Mouse (Mus musculus): Measurements from ENCODE around the gene Fam50b. TPM values are rescaled to one million over a fixed set of nuclear protein-coding genes. Genes with fewer than 3 reads are reported as not detected.
A peak's percentile ranks its signal among the peaks of the same experiment; 100 is the strongest.

Fam50b gene
- 0.08 and 0.12 TPM in 2 replicates for polyA plus RNA-seq (2015; fragmentation: Nextera tagmentation; extraction: Ambion mirVana)

DNA sequence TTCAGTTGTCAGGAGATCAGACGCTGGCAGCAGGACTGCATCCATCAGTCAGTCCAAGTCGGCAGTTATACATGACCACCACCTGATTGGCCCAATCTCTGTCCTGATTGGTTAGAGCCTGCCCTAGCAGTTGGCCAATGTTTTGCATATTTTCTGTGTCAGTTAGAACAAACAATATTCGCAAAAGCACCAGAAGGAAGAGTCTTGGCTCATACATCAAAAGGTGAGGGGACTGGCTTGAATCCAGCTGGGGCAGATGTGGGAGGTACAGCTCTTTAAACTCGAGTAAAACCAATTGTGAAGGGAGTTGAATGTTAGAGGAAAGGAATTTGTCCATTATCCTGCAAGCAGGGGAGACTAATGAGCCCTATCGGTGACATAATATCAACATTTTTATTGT lies at the start of gene Fam50b:
Gene Fam50b, plus strand, starts transcription at position 165 of the 400 bp plus-strand sequence.
- TF ChIP-seq CTCF (IDR thresholded peaks at IDR 0.05; ENCODE audit: low read depth) (no peak), EP300 (IDR thresholded peaks at IDR 0.05; ENCODE audit: low read depth) (peak; percentile 60)
- 37% methylated on average over 5 of the region's 5 CpGs for WGBS (ENCODE audit: insufficient replicate concordance)
- H3K27me3 ChIP-seq (ENCODE audit: insufficient read depth, low read length): no peaks in the 10 kb centered on the region
- H3K4me3 ChIP-seq (ENCODE audit: low read depth, low read length): no peak within 1 kb of the TSS
- no peaks in the 10 kb centered on the region for H3K9me3 ChIP-seq (ENCODE audit: low read length)
- no peaks in the 10 kb centered on the region for H3K36me3 ChIP-seq (replicated peaks; ENCODE audit: insufficient read depth, low read length)
- peak; percentile 86 for ATAC-seq
- H3K4me2 ChIP-seq (ENCODE audit: low read depth, low read length): no peak within 1 kb of the TSS
- peak; percentile 78 for DNase-seq
- no peak within 1 kb of the TSS for H3K9ac ChIP-seq (replicated peaks)
- H3K4me1 ChIP-seq (ENCODE audit: insufficient read depth): peaks cover 18% of the 10 kb centered on the region
- H3K27ac ChIP-seq (ENCODE audit: low read depth): peak within 1 kb of the TSS; percentile 71

DNA sequence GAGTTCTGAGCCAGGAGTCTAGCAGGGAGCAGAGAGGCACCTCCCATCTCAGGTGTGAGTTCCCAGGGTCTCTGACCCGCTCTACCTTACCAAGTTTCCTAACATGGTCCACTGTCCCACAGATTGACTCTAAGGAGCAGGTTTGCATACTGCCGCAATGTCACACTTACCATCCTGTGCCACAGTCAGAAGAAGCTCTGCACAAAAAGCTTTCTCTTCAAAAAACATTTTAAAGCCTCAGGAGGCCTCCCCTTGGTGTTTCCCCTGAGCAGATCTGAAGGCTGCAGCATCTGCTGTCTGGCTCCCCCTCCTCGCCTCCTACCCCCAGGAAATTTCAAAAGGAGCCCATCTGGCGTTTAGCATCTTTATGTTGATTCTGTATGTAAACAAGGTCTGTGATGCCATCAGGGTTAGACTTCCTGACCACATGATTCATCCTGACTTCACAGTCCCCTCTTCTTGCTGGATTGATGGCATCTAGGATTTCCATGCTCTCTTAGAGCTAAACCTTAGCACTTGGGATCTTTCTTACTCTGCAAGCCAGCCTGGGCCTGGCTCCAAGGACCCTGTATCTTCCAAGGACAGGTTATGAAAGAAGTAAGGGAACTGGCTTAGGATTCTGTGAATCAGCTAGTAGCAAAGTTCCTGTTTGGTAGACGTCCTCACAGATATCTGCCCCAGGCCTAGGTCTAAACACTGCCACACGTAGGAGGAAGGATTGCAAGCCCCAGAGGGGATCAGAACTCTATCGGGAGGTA lies 49.5 kb upstream of the Fam50b start:
- no peak overlapping the region for H3K9ac ChIP-seq (replicated peaks)
- ATAC-seq: no peak
- 60% methylated on average over 7 of the region's 7 CpGs for whole genome bisulfite sequencing (ENCODE audit: insufficient replicate concordance)
- H3K4me2 ChIP-seq (ENCODE audit: low read depth, low read length): no peak overlapping the region
- no peaks in the 10 kb centered on the region for H3K36me3 ChIP-seq (replicated peaks; ENCODE audit: insufficient read depth, low read length)
- H3K27me3 ChIP-seq (ENCODE audit: insufficient read depth, low read length): no peaks in the 10 kb centered on the region
- no peak overlapping the region for H3K4me3 ChIP-seq (ENCODE audit: low read depth, low read length)
- DNase-seq: no peak
- H3K4me1 ChIP-seq (ENCODE audit: insufficient read depth): peaks cover 5% of the 10 kb centered on the region; the same call in 1 of the 2 replicates
- no peak overlapping the region for H3K27ac ChIP-seq (ENCODE audit: low read depth)
- H3K9me3 ChIP-seq (ENCODE audit: low read length): no peaks in the 10 kb centered on the region
- TF ChIP-seq CTCF (IDR thresholded peaks at IDR 0.05; ENCODE audit: low read depth) (no peak), EP300 (IDR thresholded peaks at IDR 0.05; ENCODE audit: low read depth) (no peak)

DNA sequence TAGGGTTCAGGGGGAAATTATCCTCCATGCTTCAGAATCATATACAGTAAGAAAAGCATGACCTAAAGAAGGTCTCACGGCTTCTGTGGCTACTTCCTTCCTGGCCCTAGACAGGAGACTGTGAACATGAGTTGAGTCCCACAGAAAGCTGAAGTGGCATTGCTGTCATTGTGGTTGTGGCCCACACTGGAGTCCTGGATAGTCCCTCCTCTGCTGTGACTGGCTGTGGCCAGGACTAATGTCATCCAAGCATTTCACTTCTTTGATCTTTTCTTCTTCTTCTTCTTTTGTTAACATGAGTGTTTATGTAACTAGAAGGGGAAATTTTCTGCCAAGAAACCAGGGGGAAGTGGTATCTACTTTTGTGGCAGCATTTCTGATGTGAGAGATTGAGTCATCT lies 43.6 kb upstream of the Fam50b start:
- H3K9ac ChIP-seq (replicated peaks): no peak overlapping the region
- no peaks in the 10 kb centered on the region for H3K36me3 ChIP-seq (replicated peaks; ENCODE audit: insufficient read depth, low read length)
- 44% methylated on average over 1 of the region's 1 CpGs for WGBS (ENCODE audit: insufficient replicate concordance)
- H3K4me3 ChIP-seq (ENCODE audit: low read depth, low read length): no peak overlapping the region
- no peak overlapping the region for H3K4me2 ChIP-seq (ENCODE audit: low read depth, low read length)
- no peaks in the 10 kb centered on the region for H3K27me3 ChIP-seq (ENCODE audit: insufficient read depth, low read length)
- H3K27ac ChIP-seq (ENCODE audit: low read depth): no peak overlapping the region
- H3K9me3 ChIP-seq (ENCODE audit: low read length): no peaks in the 10 kb centered on the region
- no peak for DNase-seq
- TF ChIP-seq EP300 (IDR thresholded peaks at IDR 0.05; ENCODE audit: low read depth) (no peak), CTCF (IDR thresholded peaks at IDR 0.05; ENCODE audit: low read depth) (no peak)
- no peak for ATAC-seq
- H3K4me1 ChIP-seq (ENCODE audit: insufficient read depth): peaks cover under 1% of the 10 kb centered on the region; the same call in 1 of the 2 replicates

DNA sequence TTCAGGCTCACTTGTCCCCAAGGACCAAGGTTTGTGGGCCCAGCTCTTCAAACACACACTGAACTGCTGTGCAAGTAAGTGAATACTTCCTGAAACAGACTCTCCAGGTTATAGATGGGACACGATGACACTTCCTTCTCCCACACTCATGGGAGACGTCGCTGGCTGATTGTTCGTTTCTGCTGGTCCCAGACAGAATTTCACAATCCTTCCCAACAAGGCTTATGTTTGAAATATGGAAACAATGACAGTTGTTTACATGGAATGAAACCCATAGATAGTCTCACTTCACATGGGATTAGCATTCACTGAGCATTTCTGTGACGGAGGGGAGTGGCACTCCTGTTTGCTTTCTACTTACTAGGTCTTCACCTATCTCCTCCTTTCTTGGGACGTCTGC lies 41.5 kb upstream of the Fam50b start:
- Histone ChIP-seq H3K36me3 (replicated peaks; ENCODE audit: insufficient read depth, low read length) (no peaks in the 10 kb centered on the region), H3K9me3 (ENCODE audit: low read length) (no peaks in the 10 kb centered on the region), H3K9ac (replicated peaks) (no peak overlapping the region), H3K27me3 (ENCODE audit: insufficient read depth, low read length) (no peaks in the 10 kb centered on the region), H3K4me2 (ENCODE audit: low read depth, low read length) (no peak overlapping the region), H3K4me1 (ENCODE audit: insufficient read depth) (peaks cover 4% of the 10 kb centered on the region; the same call in 1 of the 2 replicates), H3K4me3 (ENCODE audit: low read depth, low read length) (no peak overlapping the region), H3K27ac (ENCODE audit: low read depth) (no peak overlapping the region)
- 44% methylated on average over 6 of the region's 6 CpGs for WGBS (ENCODE audit: insufficient replicate concordance)
- ATAC-seq (no peak), DNase-seq (no peak)
- TF ChIP-seq EP300 (IDR thresholded peaks at IDR 0.05; ENCODE audit: low read depth) (no peak), CTCF (IDR thresholded peaks at IDR 0.05; ENCODE audit: low read depth) (no peak)

DNA sequence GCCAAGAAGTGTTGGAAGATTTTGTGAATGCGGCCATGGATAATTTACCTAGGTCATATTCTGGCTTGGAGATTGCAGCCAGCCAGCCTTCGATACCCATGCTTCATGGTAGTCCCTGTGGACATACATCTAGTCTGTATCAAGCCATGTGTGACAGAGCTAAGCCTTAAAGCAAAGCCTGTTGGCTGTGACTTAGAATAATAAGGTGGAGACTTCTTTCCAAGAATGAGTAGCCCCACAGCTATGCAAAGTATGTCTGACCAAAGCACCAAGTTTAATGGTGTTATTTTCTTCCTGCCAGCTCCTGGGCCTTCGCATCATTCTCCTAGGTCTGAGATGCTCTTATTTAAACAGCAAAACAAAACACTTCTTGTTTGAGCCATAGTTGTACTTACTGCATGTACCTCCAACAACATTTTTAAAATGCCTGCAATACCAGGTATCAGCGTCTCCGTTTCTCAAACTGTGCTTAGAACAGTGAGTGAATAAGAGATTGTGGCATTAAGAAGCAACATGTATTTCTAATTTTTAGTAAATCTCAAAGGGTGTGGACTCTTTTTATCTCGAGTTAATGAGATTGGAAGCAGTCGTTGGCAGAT lies 37.8 kb upstream of the Fam50b start:
- no peak for ATAC-seq
- no peak overlapping the region for H3K27ac ChIP-seq (ENCODE audit: low read depth)

DNA sequence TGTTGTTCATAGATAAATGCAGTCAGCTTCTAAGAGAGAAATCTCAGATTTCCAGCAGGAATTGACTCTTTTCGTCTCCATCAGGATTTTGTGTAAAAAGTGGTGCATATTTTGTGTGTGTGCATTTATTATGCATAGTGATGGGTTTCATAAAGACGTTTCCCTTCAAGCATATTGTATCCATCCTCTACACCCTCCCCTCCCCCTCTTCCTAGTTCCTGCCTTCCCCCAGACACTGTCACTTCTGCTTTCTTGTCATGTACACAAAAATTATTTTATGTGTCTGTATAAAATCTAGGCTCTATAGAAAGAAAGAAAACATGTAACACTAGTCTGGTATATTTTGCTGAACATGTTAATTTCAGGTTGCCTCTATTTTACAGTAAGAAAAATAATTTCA lies 34.6 kb upstream of the Fam50b start:
- H3K4me3 ChIP-seq (ENCODE audit: low read depth, low read length): no peak overlapping the region
- no peak for TF ChIP-seq CTCF (IDR thresholded peaks at IDR 0.05; ENCODE audit: low read depth)
- TF ChIP-seq EP300 (IDR thresholded peaks at IDR 0.05; ENCODE audit: low read depth): no peak
- H3K9ac ChIP-seq (replicated peaks): no peak overlapping the region
- DNase-seq (no peak), ATAC-seq (no peak)
- H3K4me2 ChIP-seq (ENCODE audit: low read depth, low read length): no peak overlapping the region
- no peaks in the 10 kb centered on the region for H3K9me3 ChIP-seq (ENCODE audit: low read length)
- 37% methylated on average over 2 of the region's 2 CpGs for WGBS (ENCODE audit: insufficient replicate concordance)
- H3K36me3 ChIP-seq (replicated peaks; ENCODE audit: insufficient read depth, low read length): no peaks in the 10 kb centered on the region
- H3K4me1 ChIP-seq (ENCODE audit: insufficient read depth): peaks cover 4% of the 10 kb centered on the region; the same call in 1 of the 2 replicates
- H3K27me3 ChIP-seq (ENCODE audit: insufficient read depth, low read length): no peaks in the 10 kb centered on the region
- no peak overlapping the region for H3K27ac ChIP-seq (ENCODE audit: low read depth)

More for the DNA sequence above, 37.8 kb upstream of the Fam50b start:
- WGBS (ENCODE audit: insufficient replicate concordance): 75% methylated on average over 7 of the region's 7 CpGs
- no peak for DNase-seq
- Histone ChIP-seq H3K4me3 (ENCODE audit: low read depth, low read length) (no peak overlapping the region), H3K4me2 (ENCODE audit: low read depth, low read length) (no peak overlapping the region), H3K9ac (replicated peaks) (no peak overlapping the region), H3K27me3 (ENCODE audit: insufficient read depth, low read length) (no peaks in the 10 kb centered on the region), H3K9me3 (ENCODE audit: low read length) (no peaks in the 10 kb centered on the region), H3K36me3 (replicated peaks; ENCODE audit: insufficient read depth, low read length) (no peaks in the 10 kb centered on the region), H3K4me1 (ENCODE audit: insufficient read depth) (peaks cover 4% of the 10 kb centered on the region; the same call in 1 of the 2 replicates)
- TF ChIP-seq EP300 (IDR thresholded peaks at IDR 0.05; ENCODE audit: low read depth) (no peak), CTCF (IDR thresholded peaks at IDR 0.05; ENCODE audit: low read depth) (no peak)
